Mouse (Mus musculus) midbrain, embryonic 10.5 days (tissue): Measurements from ENCODE around the gene Thbs1. TPM values are rescaled to one million over a fixed set of nuclear protein-coding genes. Genes with fewer than 3 reads are reported as not detected.
A peak's percentile ranks its signal among the peaks of the same experiment; 100 is the strongest.
"Not testable (repeated sequence)": the region's sequence is repeated elsewhere in the genome, so short reads cannot be mapped to it uniquely, and the experiment has no call there.

ENCODE experiments used
- DNase-seq: peaks from one replicate; pipeline ENCODE4 v3.0.0-alpha.2; 2017; ENCODE audit warnings: low spot score
- H3K27ac ChIP-seq: fragments of 300-500 bp; sonication (generic); replicated peaks from 2 replicates; pipeline ENCODE4 v1.5.1; 2016; ENCODE audit warnings: mild to moderate bottlenecking
- H3K27me3 ChIP-seq: fragments of 300-500 bp; sonication (generic); 2 replicates; pipeline ENCODE4 v1.6.1; 2016; ENCODE audit warnings: low read depth, mild to moderate bottlenecking; ENCODE audit not compliant: poor library complexity, severe bottlenecking
- H3K36me3 ChIP-seq: fragments of 300-500 bp; sonication (generic); 2 replicates; pipeline ENCODE4 v1.6.1; 2016; ENCODE audit warnings: mild to moderate bottlenecking, moderate library complexity
- H3K4me1 ChIP-seq: fragments of 300-500 bp; sonication (generic); 2 replicates; pipeline ENCODE4 v1.6.1; 2016
- H3K4me3 ChIP-seq: fragments of 300-500 bp; sonication (generic); 2 replicates; pipeline ENCODE4 v1.5.1; 2016; ENCODE audit warnings: mild to moderate bottlenecking, moderate library complexity
- H3K9me3 ChIP-seq: fragments of 300-500 bp; sonication (generic); replicated peaks from 2 replicates; pipeline ENCODE4 v1.6.1; 2016; ENCODE audit warnings: mild to moderate bottlenecking
- WGBS: fragments of 180-500 bp; shearing (Covaris S2); methylation state at CpG from one replicate; pipeline ENCODE4 v1.1.7; 2016; 5-methylcytosine and 5-hydroxymethylcytosine counted together
- polyA plus RNA-seq: library from polyadenylated mRNA; unstranded; fragments of >200 nt; fragmentation: Nextera tagmentation; extraction: Ambion mirVana; gene quantifications from 2 replicates; pipeline ENCODE4 v1.2.1, GENCODE M21; 2016

The Thbs1 gene
- polyA plus RNA-seq, 1 experiment from 2014 or later = 25.4 TPM

DNA sequence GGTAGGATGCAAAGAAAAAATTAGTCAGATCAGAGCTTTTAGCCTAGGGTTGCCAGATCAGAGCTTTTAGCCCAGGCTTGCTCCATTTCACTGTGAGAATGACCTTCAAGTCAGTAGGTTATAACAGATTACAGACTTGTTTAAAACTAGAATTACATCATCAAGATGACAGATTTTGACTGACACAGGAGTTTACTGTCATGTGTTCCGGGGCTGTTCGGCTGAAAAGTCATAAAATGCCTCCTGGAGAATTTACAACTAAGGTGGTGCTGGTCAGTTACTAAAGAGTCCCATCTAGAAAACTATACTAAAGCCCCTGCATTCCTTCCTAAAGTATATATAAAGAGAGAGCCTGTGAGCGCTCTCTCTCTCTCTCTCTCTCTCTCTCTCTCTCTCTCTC, 16.6 kb downstream of the Thbs1 start:
- H3K4me1 ChIP-seq = peaks cover 27% of the 10 kb centered on the region
- 84% methylated on average over 3 of the region's 3 CpGs for WGBS
- no peak overlapping the region for H3K4me3 ChIP-seq
- no peaks in the 10 kb centered on the region for H3K27me3 ChIP-seq
- H3K27ac ChIP-seq = no peak overlapping the region
- no peak for DNase-seq
- H3K36me3 ChIP-seq = peaks cover 27% of the 10 kb centered on the region
- no peaks in the 10 kb centered on the region for H3K9me3 ChIP-seq

DNA sequence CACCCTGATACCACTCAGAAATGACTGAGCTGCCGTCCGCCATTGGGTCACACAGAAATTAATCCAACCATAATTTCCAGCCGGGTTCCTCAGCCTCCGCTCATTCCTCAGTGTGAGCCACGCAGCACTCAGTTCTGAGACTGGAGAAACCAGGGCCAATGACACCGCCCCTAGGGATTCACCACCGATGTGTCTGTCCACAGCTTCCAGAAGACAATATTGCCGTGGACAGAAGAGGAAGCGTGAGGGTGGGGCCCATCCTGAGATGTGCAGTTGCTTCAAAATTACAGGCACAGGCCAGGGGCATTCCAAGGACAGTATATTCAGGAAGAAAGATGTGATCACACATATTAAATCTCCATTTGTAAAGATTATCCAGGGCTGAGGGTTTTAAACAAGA, 25.4 kb downstream of the Thbs1 start:
- no peak for DNase-seq
- Histone ChIP-seq H3K27ac (no peak overlapping the region), H3K9me3 (no peaks in the 10 kb centered on the region), H3K4me1 (no peaks in the 10 kb centered on the region; the same call in 1 of the 2 replicates), H3K4me3 (no peak overlapping the region), H3K27me3 (no peaks in the 10 kb centered on the region), H3K36me3 (no peaks in the 10 kb centered on the region)
- 91% methylated on average over 9 of the region's 9 CpGs for WGBS

GRCm38 (mm10) chr2:118137776-118138175, 26.1 kb downstream of the Thbs1 start:
- Histone ChIP-seq H3K9me3 (no peaks in the 10 kb centered on the region), H3K4me3 (no peak overlapping the region), H3K36me3 (no peaks in the 10 kb centered on the region), H3K27ac (no peak overlapping the region), H3K4me1 (no peaks in the 10 kb centered on the region; the same call in 1 of the 2 replicates), H3K27me3 (no peaks in the 10 kb centered on the region)
- no peak for DNase-seq
- 94% methylated on average over 2 of the region's 2 CpGs for WGBS

GRCm38 (mm10) chr2:118139261-118139660, 27.6 kb downstream of the Thbs1 start:
- Histone ChIP-seq H3K4me1 (no peaks in the 10 kb centered on the region; the same call in 1 of the 2 replicates), H3K27ac (no peak overlapping the region), H3K4me3 (no peak overlapping the region), H3K36me3 (no peaks in the 10 kb centered on the region), H3K27me3 (no peaks in the 10 kb centered on the region), H3K9me3 (no peaks in the 10 kb centered on the region)
- no peak for DNase-seq
- WGBS = 89% methylated on average over 6 of the region's 6 CpGs

- DNase-seq = no peak
- Histone ChIP-seq H3K9me3 (no peaks in the 10 kb centered on the region), H3K27ac (no peak overlapping the region), H3K4me1 (no peaks in the 10 kb centered on the region; the same call in 1 of the 2 replicates), H3K36me3 (no peaks in the 10 kb centered on the region), H3K27me3 (no peaks in the 10 kb centered on the region), H3K4me3 (no peak overlapping the region)
- 87% methylated on average over 10 of the region's 10 CpGs for WGBS
Observed at GRCm38 (mm10) chr2:118141651-118142050, 30.0 kb downstream of the Thbs1 start.

GRCm38 (mm10) chr2:118147749-118148148, 36.1 kb downstream of the Thbs1 start:
- H3K27ac ChIP-seq, H3K36me3 ChIP-seq, H3K4me3 ChIP-seq, DNase-seq, H3K27me3 ChIP-seq, H3K4me1 ChIP-seq, H3K9me3 ChIP-seq: not testable (repeated sequence)
- WGBS = 73% methylated on average over 3 of the region's 3 CpGs

DNA sequence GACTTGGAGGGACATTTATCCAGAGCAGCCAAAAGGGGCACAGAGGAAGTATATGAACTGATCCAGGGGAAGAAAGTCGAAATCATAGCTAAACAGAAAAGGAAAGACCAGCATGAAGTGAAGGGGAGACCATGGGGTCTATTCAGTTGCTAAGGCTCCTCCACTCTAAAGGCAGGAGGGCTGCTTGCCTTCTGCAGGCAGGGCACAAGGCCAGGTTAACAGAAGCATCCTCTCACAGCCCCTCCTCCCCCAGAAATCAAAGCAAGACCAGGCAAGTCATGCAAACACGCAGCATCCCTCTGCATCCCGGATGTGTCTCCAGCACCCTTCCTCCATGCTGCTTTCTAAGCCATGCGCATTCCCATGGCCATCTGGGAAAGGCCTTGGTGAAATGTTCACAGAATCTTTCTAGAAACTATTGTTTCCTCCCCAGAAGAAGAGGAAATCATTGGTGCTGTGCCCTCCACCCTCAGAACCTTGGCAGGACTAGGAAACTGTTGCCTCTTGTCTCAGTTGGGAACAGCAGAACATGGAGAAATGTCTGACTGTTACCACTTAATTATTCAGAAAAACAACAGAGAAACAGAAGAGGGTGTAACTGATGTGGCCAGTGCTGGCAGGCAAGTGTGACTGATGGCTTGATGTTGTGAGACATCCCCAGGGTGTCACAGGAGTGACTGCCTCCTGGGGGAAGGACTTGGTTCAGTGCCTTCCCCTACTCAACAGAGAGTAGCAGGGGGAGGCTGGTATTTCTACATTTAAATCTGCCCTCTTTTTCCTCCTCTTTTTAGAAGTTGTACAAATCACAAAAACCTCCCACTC, 36.9 kb downstream of the Thbs1 start:
- no peak overlapping the region for H3K4me3 ChIP-seq

GRCm38 (mm10) chr2:118149855-118150563, 38.3 kb downstream of the Thbs1 start:
- H3K27ac ChIP-seq = peak overlapping the region; percentile 33; the same call in 1 of the 2 replicates
- DNase-seq = no peak
- H3K4me1 ChIP-seq = peaks cover 9% of the 10 kb centered on the region
- no peak overlapping the region for H3K4me3 ChIP-seq
- H3K9me3 ChIP-seq = no peaks in the 10 kb centered on the region
- no peaks in the 10 kb centered on the region for H3K36me3 ChIP-seq
- H3K27me3 ChIP-seq = no peaks in the 10 kb centered on the region
- WGBS = 86% methylated on average over 12 of the region's 12 CpGs

More for the DNA sequence above, 36.9 kb downstream of the Thbs1 start:
- H3K27ac ChIP-seq = no peak overlapping the region
- peaks cover 9% of the 10 kb centered on the region for H3K4me1 ChIP-seq
- no peaks in the 10 kb centered on the region for H3K36me3 ChIP-seq
- H3K27me3 ChIP-seq = no peaks in the 10 kb centered on the region
- no peak for DNase-seq
- 70% methylated on average over 4 of the region's 4 CpGs for WGBS
- H3K9me3 ChIP-seq = no peaks in the 10 kb centered on the region

DNA sequence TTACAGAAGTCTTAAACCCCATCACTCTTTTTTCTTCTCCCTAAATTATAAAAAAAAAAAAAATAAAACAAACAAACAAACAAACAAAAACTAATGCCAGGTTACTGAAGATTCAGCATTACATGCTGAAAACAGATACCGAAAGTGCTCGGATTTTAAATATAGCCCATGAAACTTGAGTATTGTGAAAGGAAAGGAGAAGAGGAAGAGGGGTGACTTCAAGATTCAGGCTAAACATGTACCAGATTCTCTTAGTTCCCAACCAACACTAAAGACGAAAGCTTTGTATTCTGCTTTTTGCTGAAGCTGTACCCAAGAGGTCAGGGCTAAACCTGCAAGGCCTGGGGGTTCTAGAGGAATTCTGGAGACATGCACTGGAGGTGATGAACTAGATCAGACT, 46.4 kb downstream of the Thbs1 start:
- peak overlapping the region; percentile 28; the same call in 1 of the 2 replicates for H3K27ac ChIP-seq
- no peaks in the 10 kb centered on the region for H3K9me3 ChIP-seq
- 90% methylated on average over 3 of the region's 3 CpGs for WGBS
- peaks cover 51% of the 10 kb centered on the region for H3K4me1 ChIP-seq
- H3K4me3 ChIP-seq = no peak overlapping the region
- no peaks in the 10 kb centered on the region for H3K36me3 ChIP-seq
- no peaks in the 10 kb centered on the region for H3K27me3 ChIP-seq
- DNase-seq = no peak

DNA sequence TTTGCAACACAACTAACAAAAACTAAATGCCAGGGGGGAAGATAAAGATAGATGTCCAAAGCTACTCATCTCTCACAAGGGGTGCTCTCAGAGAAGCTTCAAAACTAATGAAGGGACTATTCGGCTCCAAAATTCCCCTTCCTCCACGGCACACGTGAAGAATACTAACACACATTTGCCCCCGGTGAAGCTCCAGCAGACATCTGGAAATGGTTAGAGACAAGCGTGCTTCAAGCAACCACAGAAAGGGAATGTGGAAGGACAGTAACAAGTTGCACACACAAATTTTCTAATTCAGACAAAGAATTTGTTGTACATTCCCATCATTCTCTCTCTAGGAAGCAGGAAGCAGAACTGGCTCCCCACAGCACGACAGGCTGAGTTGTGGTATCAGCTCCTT, 47.5 kb downstream of the Thbs1 start:
- Histone ChIP-seq H3K27me3 (no peaks in the 10 kb centered on the region), H3K36me3 (no peaks in the 10 kb centered on the region), H3K9me3 (no peaks in the 10 kb centered on the region), H3K4me3 (no peak overlapping the region), H3K4me1 (peaks cover 54% of the 10 kb centered on the region), H3K27ac (peak overlapping the region; percentile 85)
- peak; percentile 26 for DNase-seq
- WGBS = 76% methylated on average over 6 of the region's 6 CpGs

- Histone ChIP-seq H3K27me3 (no peaks in the 10 kb centered on the region), H3K4me3 (peak overlapping the region; percentile 11; the same call in 1 of the 2 replicates), H3K27ac (peak overlapping the region; percentile 85), H3K4me1 (peaks cover 59% of the 10 kb centered on the region), H3K9me3 (no peaks in the 10 kb centered on the region), H3K36me3 (no peaks in the 10 kb centered on the region)
- WGBS = 14% methylated on average over 6 of the region's 6 CpGs
- DNase-seq = peak; percentile 55
Observed at GRCm38 (mm10) chr2:118160547-118160946, 48.9 kb downstream of the Thbs1 start.

GRCm38 (mm10) chr2:118160991-118161390, 49.3 kb downstream of the Thbs1 start:
- Histone ChIP-seq H3K27me3 (no peaks in the 10 kb centered on the region), H3K36me3 (no peaks in the 10 kb centered on the region), H3K4me3 (no peak overlapping the region), H3K4me1 (peaks cover 63% of the 10 kb centered on the region), H3K9me3 (no peaks in the 10 kb centered on the region), H3K27ac (peak overlapping the region; percentile 85)
- DNase-seq = no peak
- WGBS = 63% methylated on average over 2 of the region's 2 CpGs

DNA sequence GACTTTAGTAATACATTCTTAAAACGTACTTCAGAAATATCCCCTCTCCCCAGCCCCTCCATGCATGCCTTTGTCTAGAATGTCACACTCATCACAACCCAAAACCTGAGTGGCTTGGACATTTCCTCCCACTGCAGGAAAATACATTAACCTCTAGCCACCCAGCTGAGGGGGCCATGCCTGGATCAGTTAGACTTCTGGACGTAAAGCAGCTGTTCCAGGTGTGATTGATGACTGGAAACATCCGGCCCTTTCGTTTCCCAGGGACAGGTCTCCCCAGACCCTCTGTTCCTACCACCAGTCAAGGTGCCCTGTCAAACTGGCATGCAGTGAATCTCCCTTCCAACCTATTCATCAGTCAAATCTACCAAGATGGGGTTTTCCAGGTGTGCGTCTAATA, 50.8 kb downstream of the Thbs1 start:
- no peaks in the 10 kb centered on the region for H3K27me3 ChIP-seq
- DNase-seq = no peak
- H3K4me1 ChIP-seq = peaks cover 64% of the 10 kb centered on the region
- H3K4me3 ChIP-seq = no peak overlapping the region
- no peaks in the 10 kb centered on the region for H3K36me3 ChIP-seq
- 81% methylated on average over 5 of the region's 5 CpGs for WGBS
- no peaks in the 10 kb centered on the region for H3K9me3 ChIP-seq
- peak overlapping the region; percentile 66 for H3K27ac ChIP-seq
